Mouse (Mus musculus): ENCODE results near the gene Gal3st1. TPM values are rescaled to one million over a fixed set of nuclear protein-coding genes. Genes with fewer than 3 reads are reported as not detected.
A peak's percentile ranks its signal among the peaks of the same experiment; 100 is the strongest.

Gal3st1 gene
- 0.81 TPM in 1 of 2 replicates, not detected in the other for total RNA-seq (2014; rRNA removed; ENCODE audit: low replicate concordance)
- polyA plus RNA-seq (2015; fragmentation: Nextera tagmentation; extraction: Ambion mirVana), result 0.14 and 0.37 TPM in 2 replicates

DNA sequence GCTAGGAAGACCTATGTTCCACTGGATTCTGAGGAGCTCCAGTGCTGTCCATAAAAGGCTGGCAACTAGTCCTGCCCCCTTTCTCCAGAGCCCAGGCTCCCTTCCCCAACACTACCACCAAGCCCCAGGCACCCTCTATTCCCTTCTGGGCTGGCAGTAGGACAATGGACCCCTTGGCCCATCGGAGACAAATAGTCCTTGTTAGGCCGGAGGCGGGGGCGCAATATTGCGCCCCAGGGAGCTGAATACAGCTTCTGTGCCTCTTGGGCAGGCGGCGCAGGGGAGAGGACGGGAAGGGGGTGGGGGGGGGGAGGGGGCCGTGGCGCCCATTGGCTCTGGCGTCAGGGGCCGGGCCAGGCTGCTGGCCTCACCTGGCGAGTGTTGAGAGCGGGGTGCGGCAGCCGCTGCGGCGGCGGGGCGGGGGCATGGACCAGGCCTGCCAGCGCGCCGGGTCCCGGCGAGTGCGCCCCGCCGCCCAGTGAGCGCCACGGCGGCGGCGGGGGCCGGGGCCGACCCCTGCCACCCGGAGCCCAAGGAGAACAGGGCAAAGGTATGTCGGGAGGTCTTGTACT lies at the start of gene Gal3st1:
Gene Gal3st1, plus strand, starts transcription at position 346 of the 572 bp plus-strand sequence.
- Histone ChIP-seq H3K36me3 (replicated peaks; ENCODE audit: control insufficient read depth, insufficient read depth, low read length) (peaks cover 20% of the 10 kb centered on the region), H3K27me3 (ENCODE audit: control insufficient read depth, insufficient read depth, low read length) (peaks cover 19% of the 10 kb centered on the region), H3K4me2 (ENCODE audit: low read depth, low read length) (peak within 1 kb of the TSS; percentile 62), H3K4me3 (ENCODE audit: low read depth, low read length) (peak within 1 kb of the TSS; percentile 37), H3K27ac (ENCODE audit: low read depth) (no peak within 1 kb of the TSS), H3K4me1 (ENCODE audit: control insufficient read depth, insufficient read depth) (0 out of 2 replicates have a peak, but pooled peaks cover 4% of the 10 kb centered on the region), H3K9me3 (replicated peaks; ENCODE audit: control insufficient read depth, low read length) (no peaks in the 10 kb centered on the region), H3K9ac (replicated peaks; ENCODE audit: low read depth, low read length) (no peak within 1 kb of the TSS; the same call in 1 of the 2 replicates)
- DNase-seq (ENCODE audit: low spot score) (no peak), ATAC-seq (ENCODE audit: insufficient read depth, low read depth) (peak; percentile 33; the same call in 1 of the 2 replicates)
- TF ChIP-seq CTCF (IDR thresholded peaks at IDR 0.05; ENCODE audit: low read depth), result no peak
- WGBS, result 4% methylated on average over 28 of the region's 37 CpGs

- Histone ChIP-seq H3K9me3 (replicated peaks; ENCODE audit: control insufficient read depth, low read length) (no peaks in the 10 kb centered on the region), H3K27ac (ENCODE audit: low read depth) (no peak overlapping the region), H3K36me3 (replicated peaks; ENCODE audit: control insufficient read depth, insufficient read depth, low read length) (no peaks in the 10 kb centered on the region), H3K4me2 (ENCODE audit: low read depth, low read length) (no peak overlapping the region), H3K27me3 (ENCODE audit: control insufficient read depth, insufficient read depth, low read length) (no peaks in the 10 kb centered on the region), H3K9ac (replicated peaks; ENCODE audit: low read depth, low read length) (no peak overlapping the region), H3K4me3 (ENCODE audit: low read depth, low read length) (no peak overlapping the region), H3K4me1 (ENCODE audit: control insufficient read depth, insufficient read depth) (peaks cover 6% of the 10 kb centered on the region; the same call in 1 of the 2 replicates)
- ATAC-seq (ENCODE audit: insufficient read depth, low read depth) (no peak), DNase-seq (ENCODE audit: low spot score) (no peak)
- TF ChIP-seq EP300 (IDR thresholded peaks at IDR 0.05; ENCODE audit: low read depth) (no peak), CTCF (IDR thresholded peaks at IDR 0.05; ENCODE audit: low read depth) (no peak)
- 88% methylated on average over 9 of the region's 9 CpGs for WGBS
Measured at GRCm38 (mm10) chr11:3933756-3934285, 49.6 kb upstream of the Gal3st1 start.

- Histone ChIP-seq H3K27me3 (ENCODE audit: control insufficient read depth, insufficient read depth, low read length) (no peaks in the 10 kb centered on the region), H3K36me3 (replicated peaks; ENCODE audit: control insufficient read depth, insufficient read depth, low read length) (no peaks in the 10 kb centered on the region), H3K9ac (replicated peaks; ENCODE audit: low read depth, low read length) (no peak overlapping the region), H3K4me3 (ENCODE audit: low read depth, low read length) (no peak overlapping the region), H3K9me3 (replicated peaks; ENCODE audit: control insufficient read depth, low read length) (no peaks in the 10 kb centered on the region), H3K27ac (ENCODE audit: low read depth) (no peak overlapping the region), H3K4me2 (ENCODE audit: low read depth, low read length) (no peak overlapping the region), H3K4me1 (ENCODE audit: control insufficient read depth, insufficient read depth) (peaks cover 6% of the 10 kb centered on the region; the same call in 1 of the 2 replicates)
- no peak for ATAC-seq (ENCODE audit: insufficient read depth, low read depth)
- no peak for TF ChIP-seq EP300 (IDR thresholded peaks at IDR 0.05; ENCODE audit: low read depth)
- TF ChIP-seq CTCF (IDR thresholded peaks at IDR 0.05; ENCODE audit: low read depth), result no peak
- no peak for DNase-seq (ENCODE audit: low spot score)
- WGBS, result 62% methylated on average over 4 of the region's 4 CpGs
Measured at GRCm38 (mm10) chr11:3935135-3935534, 48.3 kb upstream of the Gal3st1 start.

- Histone ChIP-seq H3K4me2 (ENCODE audit: low read depth, low read length) (no peak overlapping the region), H3K27me3 (ENCODE audit: control insufficient read depth, insufficient read depth, low read length) (no peaks in the 10 kb centered on the region), H3K9ac (replicated peaks; ENCODE audit: low read depth, low read length) (no peak overlapping the region), H3K4me3 (ENCODE audit: low read depth, low read length) (no peak overlapping the region), H3K36me3 (replicated peaks; ENCODE audit: control insufficient read depth, insufficient read depth, low read length) (no peaks in the 10 kb centered on the region), H3K9me3 (replicated peaks; ENCODE audit: control insufficient read depth, low read length) (no peaks in the 10 kb centered on the region), H3K27ac (ENCODE audit: low read depth) (no peak overlapping the region), H3K4me1 (ENCODE audit: control insufficient read depth, insufficient read depth) (peaks cover 2% of the 10 kb centered on the region; the same call in 1 of the 2 replicates)
- 89% methylated on average over 3 of the region's 3 CpGs for WGBS
- ATAC-seq (ENCODE audit: insufficient read depth, low read depth), result no peak
- no peak for DNase-seq (ENCODE audit: low spot score)
- TF ChIP-seq CTCF (IDR thresholded peaks at IDR 0.05; ENCODE audit: low read depth), result no peak
- no peak for TF ChIP-seq EP300 (IDR thresholded peaks at IDR 0.05; ENCODE audit: low read depth)
Measured at GRCm38 (mm10) chr11:3936318-3936717, 47.1 kb upstream of the Gal3st1 start.

DNA sequence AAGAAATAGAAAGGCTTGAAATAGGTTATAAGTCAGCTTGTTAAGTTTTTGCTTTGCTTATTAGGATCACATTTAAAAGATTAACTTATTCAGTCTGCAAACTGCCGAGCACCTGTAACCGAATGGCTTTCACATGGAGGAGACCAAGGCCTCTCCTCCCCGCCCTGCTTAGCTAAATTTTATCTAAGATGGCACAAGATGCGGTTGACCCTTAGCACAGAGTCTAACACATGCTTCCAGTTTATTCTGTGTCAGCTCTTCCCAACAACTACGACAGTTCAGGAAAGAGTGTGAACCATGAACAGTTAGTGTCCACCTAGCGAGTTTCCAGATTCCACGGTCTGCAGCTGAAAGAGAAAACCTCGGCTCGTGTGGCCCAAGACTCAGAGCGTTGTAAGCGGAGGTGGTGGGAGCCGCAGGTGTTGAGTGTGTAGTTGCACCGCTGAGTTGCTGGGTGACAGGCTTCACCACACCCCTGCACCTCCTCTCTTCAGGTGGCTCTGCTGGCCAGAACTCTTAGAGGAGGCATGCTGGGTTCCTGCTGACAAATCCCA lies 46.0 kb upstream of the Gal3st1 start:
- TF ChIP-seq EP300 (IDR thresholded peaks at IDR 0.05; ENCODE audit: low read depth) (no peak), CTCF (IDR thresholded peaks at IDR 0.05; ENCODE audit: low read depth) (no peak)
- Histone ChIP-seq H3K4me3 (ENCODE audit: low read depth, low read length) (no peak overlapping the region), H3K9me3 (replicated peaks; ENCODE audit: control insufficient read depth, low read length) (no peaks in the 10 kb centered on the region), H3K27me3 (ENCODE audit: control insufficient read depth, insufficient read depth, low read length) (no peaks in the 10 kb centered on the region), H3K27ac (ENCODE audit: low read depth) (no peak overlapping the region), H3K4me2 (ENCODE audit: low read depth, low read length) (no peak overlapping the region), H3K36me3 (replicated peaks; ENCODE audit: control insufficient read depth, insufficient read depth, low read length) (no peaks in the 10 kb centered on the region), H3K9ac (replicated peaks; ENCODE audit: low read depth, low read length) (no peak overlapping the region), H3K4me1 (ENCODE audit: control insufficient read depth, insufficient read depth) (no peaks in the 10 kb centered on the region)
- 65% methylated on average over 13 of the region's 13 CpGs for WGBS
- ATAC-seq (ENCODE audit: insufficient read depth, low read depth) (no peak), DNase-seq (ENCODE audit: low spot score) (no peak)
